Mouse (Mus musculus): ENCODE results near the gene Hfe. TPM values are rescaled to one million over a fixed set of nuclear protein-coding genes. Genes with fewer than 3 reads are reported as not detected.

Gene Hfe
- polyA plus RNA-seq (2015; fragmentation: Nextera tagmentation; extraction: Ambion mirVana) = 5.4 and 6.7 TPM in 2 replicates

- Histone ChIP-seq H3K9ac (ENCODE audit: low read depth, low read length) (peak within 1 kb of the TSS; percentile 61), H3K9me3 (ENCODE audit: control insufficient read depth, low read length) (no peaks in the 10 kb centered on the region), H3K27me3 (replicated peaks; ENCODE audit: control insufficient read depth, insufficient read depth, low read length) (0 out of 2 replicates have a peak, but pooled peaks cover 3% of the 10 kb centered on the region), H3K4me1 (ENCODE audit: control insufficient read depth, insufficient read depth, low read depth, low read length) (peaks cover 6% of the 10 kb centered on the region), H3K36me3 (ENCODE audit: control insufficient read depth, insufficient read depth, low read length) (no peaks in the 10 kb centered on the region), H3K4me3 (ENCODE audit: low read length) (peak within 1 kb of the TSS; percentile 38), H3K4me2 (ENCODE audit: low read length) (peak within 1 kb of the TSS; percentile 76), H3K27ac (ENCODE audit: low read depth, low read length) (peak within 1 kb of the TSS; percentile 34; the same call in 1 of the 2 replicates)
- peak; percentile 75; the same call in 1 of the 2 replicates for ATAC-seq
- WGBS = 2% methylated on average over 17 of the region's 17 CpGs
Observed at GRCm38 (mm10) chr13:23710374-23711089, at the start of gene Hfe. Gene Hfe, minus strand, starts transcription at chr13:23710854.

GRCm38 (mm10) chr13:23759916-23760239 lies 49.2 kb upstream of the Hfe start:
- Histone ChIP-seq H3K36me3 (ENCODE audit: control insufficient read depth, insufficient read depth, low read length) (no peaks in the 10 kb centered on the region), H3K27ac (ENCODE audit: low read depth, low read length) (no peak overlapping the region), H3K4me2 (ENCODE audit: low read length) (peak overlapping the region; percentile 94), H3K27me3 (replicated peaks; ENCODE audit: control insufficient read depth, insufficient read depth, low read length) (no peaks in the 10 kb centered on the region), H3K9me3 (ENCODE audit: control insufficient read depth, low read length) (no peaks in the 10 kb centered on the region), H3K4me1 (ENCODE audit: control insufficient read depth, insufficient read depth, low read depth, low read length) (peaks cover 18% of the 10 kb centered on the region), H3K9ac (ENCODE audit: low read depth, low read length) (no peak overlapping the region), H3K4me3 (ENCODE audit: low read length) (no peak overlapping the region)
- ATAC-seq = no peak
- 69% methylated on average over 1 of the region's 1 CpGs for whole genome bisulfite sequencing

- Histone ChIP-seq H3K27ac (ENCODE audit: low read depth, low read length) (no peak overlapping the region), H3K4me3 (ENCODE audit: low read length) (no peak overlapping the region), H3K4me2 (ENCODE audit: low read length) (no peak overlapping the region), H3K9me3 (ENCODE audit: control insufficient read depth, low read length) (no peaks in the 10 kb centered on the region), H3K36me3 (ENCODE audit: control insufficient read depth, insufficient read depth, low read length) (no peaks in the 10 kb centered on the region), H3K9ac (ENCODE audit: low read depth, low read length) (no peak overlapping the region), H3K27me3 (replicated peaks; ENCODE audit: control insufficient read depth, insufficient read depth, low read length) (no peaks in the 10 kb centered on the region), H3K4me1 (ENCODE audit: control insufficient read depth, insufficient read depth, low read depth, low read length) (peaks cover 15% of the 10 kb centered on the region)
- WGBS = 69% methylated on average over 3 of the region's 3 CpGs
- ATAC-seq = no peak
Observed at GRCm38 (mm10) chr13:23759251-23759771, 48.7 kb upstream of the Hfe start.

- no peak overlapping the region for H3K9ac ChIP-seq (ENCODE audit: low read depth, low read length)
- H3K9me3 ChIP-seq (ENCODE audit: control insufficient read depth, low read length) = no peaks in the 10 kb centered on the region
- no peaks in the 10 kb centered on the region for H3K36me3 ChIP-seq (ENCODE audit: control insufficient read depth, insufficient read depth, low read length)
- H3K4me2 ChIP-seq (ENCODE audit: low read length) = no peak overlapping the region
- no peak for ATAC-seq
- WGBS = 48% methylated on average over 3 of the region's 3 CpGs
- no peak overlapping the region for H3K27ac ChIP-seq (ENCODE audit: low read depth, low read length)
- H3K4me1 ChIP-seq (ENCODE audit: control insufficient read depth, insufficient read depth, low read depth, low read length) = peaks cover 11% of the 10 kb centered on the region
- H3K4me3 ChIP-seq (ENCODE audit: low read length) = no peak overlapping the region
- no peaks in the 10 kb centered on the region for H3K27me3 ChIP-seq (replicated peaks; ENCODE audit: control insufficient read depth, insufficient read depth, low read length)
Observed at GRCm38 (mm10) chr13:23757921-23758320, 47.3 kb upstream of the Hfe start.

- peak overlapping the region; percentile 4 for H3K9ac ChIP-seq (ENCODE audit: low read depth, low read length)
- H3K4me1 ChIP-seq (ENCODE audit: control insufficient read depth, insufficient read depth, low read depth, low read length) = peaks cover 11% of the 10 kb centered on the region
- no peaks in the 10 kb centered on the region for H3K27me3 ChIP-seq (replicated peaks; ENCODE audit: control insufficient read depth, insufficient read depth, low read length)
- 2% methylated on average over 10 of the region's 23 CpGs for WGBS
- no peak; the same call in 1 of the 2 replicates for ATAC-seq
- H3K36me3 ChIP-seq (ENCODE audit: control insufficient read depth, insufficient read depth, low read length) = no peaks in the 10 kb centered on the region
- H3K27ac ChIP-seq (ENCODE audit: low read depth, low read length) = peak overlapping the region; percentile 80
- peak overlapping the region; percentile 42 for H3K4me3 ChIP-seq (ENCODE audit: low read length)
- H3K4me2 ChIP-seq (ENCODE audit: low read length) = peak overlapping the region; percentile 50
- H3K9me3 ChIP-seq (ENCODE audit: control insufficient read depth, low read length) = no peaks in the 10 kb centered on the region
Observed at GRCm38 (mm10) chr13:23757211-23757773, 46.6 kb upstream of the Hfe start.

- H3K27me3 ChIP-seq (replicated peaks; ENCODE audit: control insufficient read depth, insufficient read depth, low read length) = no peaks in the 10 kb centered on the region
- peak; percentile 83 for ATAC-seq
- H3K4me1 ChIP-seq (ENCODE audit: control insufficient read depth, insufficient read depth, low read depth, low read length) = peaks cover 11% of the 10 kb centered on the region
- peak within 1 kb of the TSS; percentile 4 for H3K9ac ChIP-seq (ENCODE audit: low read depth, low read length)
- H3K27ac ChIP-seq (ENCODE audit: low read depth, low read length) = peak within 1 kb of the TSS; percentile 80
- H3K9me3 ChIP-seq (ENCODE audit: control insufficient read depth, low read length) = no peaks in the 10 kb centered on the region
- H3K4me2 ChIP-seq (ENCODE audit: low read length) = peak within 1 kb of the TSS; percentile 50
- WGBS = 0% methylated on average over 12 of the region's 22 CpGs
- H3K4me3 ChIP-seq (ENCODE audit: low read length) = peak within 1 kb of the TSS; percentile 42
- H3K36me3 ChIP-seq (ENCODE audit: control insufficient read depth, insufficient read depth, low read length) = no peaks in the 10 kb centered on the region
Observed at GRCm38 (mm10) chr13:23756790-23757189, 46.1 kb upstream of the Hfe start, which contains the start of gene Hist1h4b. Gene Hist1h4b, plus strand, starts transcription at chr13:23757013.

GRCm38 (mm10) chr13:23755000-23755399 lies 44.3 kb upstream of the Hfe start:
- Histone ChIP-seq H3K9me3 (ENCODE audit: control insufficient read depth, low read length) (no peaks in the 10 kb centered on the region), H3K27me3 (replicated peaks; ENCODE audit: control insufficient read depth, insufficient read depth, low read length) (no peaks in the 10 kb centered on the region), H3K27ac (ENCODE audit: low read depth, low read length) (no peak overlapping the region), H3K4me2 (ENCODE audit: low read length) (no peak overlapping the region), H3K9ac (ENCODE audit: low read depth, low read length) (no peak overlapping the region), H3K4me3 (ENCODE audit: low read length) (no peak overlapping the region), H3K4me1 (ENCODE audit: control insufficient read depth, insufficient read depth, low read depth, low read length) (peaks cover 7% of the 10 kb centered on the region), H3K36me3 (ENCODE audit: control insufficient read depth, insufficient read depth, low read length) (no peaks in the 10 kb centered on the region)
- no peak for ATAC-seq

- peaks cover 6% of the 10 kb centered on the region for H3K4me1 ChIP-seq (ENCODE audit: control insufficient read depth, insufficient read depth, low read depth, low read length)
- H3K9me3 ChIP-seq (ENCODE audit: control insufficient read depth, low read length) = no peaks in the 10 kb centered on the region
- H3K4me3 ChIP-seq (ENCODE audit: low read length) = no peak overlapping the region
- H3K27ac ChIP-seq (ENCODE audit: low read depth, low read length) = no peak overlapping the region
- no peaks in the 10 kb centered on the region for H3K27me3 ChIP-seq (replicated peaks; ENCODE audit: control insufficient read depth, insufficient read depth, low read length)
- H3K9ac ChIP-seq (ENCODE audit: low read depth, low read length) = no peak overlapping the region
- ATAC-seq = no peak
- H3K4me2 ChIP-seq (ENCODE audit: low read length) = no peak overlapping the region; the same call in 1 of the 2 replicates
- WGBS = 56% methylated on average over 4 of the region's 4 CpGs
- H3K36me3 ChIP-seq (ENCODE audit: control insufficient read depth, insufficient read depth, low read length) = no peaks in the 10 kb centered on the region
Observed at GRCm38 (mm10) chr13:23753314-23754078, 42.8 kb upstream of the Hfe start.

GRCm38 (mm10) chr13:23752742-23753172 lies 42.1 kb upstream of the Hfe start:
- no peak for ATAC-seq
- H3K4me2 ChIP-seq (ENCODE audit: low read length) = peak overlapping the region; percentile 48
- H3K4me1 ChIP-seq (ENCODE audit: control insufficient read depth, insufficient read depth, low read depth, low read length) = peaks cover 6% of the 10 kb centered on the region
- no peaks in the 10 kb centered on the region for H3K27me3 ChIP-seq (replicated peaks; ENCODE audit: control insufficient read depth, insufficient read depth, low read length)
- H3K36me3 ChIP-seq (ENCODE audit: control insufficient read depth, insufficient read depth, low read length) = no peaks in the 10 kb centered on the region
- WGBS = 3% methylated on average over 6 of the region's 6 CpGs
- H3K9me3 ChIP-seq (ENCODE audit: control insufficient read depth, low read length) = no peaks in the 10 kb centered on the region
- H3K27ac ChIP-seq (ENCODE audit: low read depth, low read length) = no peak overlapping the region
- peak overlapping the region; percentile 23; the same call in 1 of the 2 replicates for H3K4me3 ChIP-seq (ENCODE audit: low read length)
- H3K9ac ChIP-seq (ENCODE audit: low read depth, low read length) = peak overlapping the region; percentile 38

Data from hindbrain, embryonic 16.5 days (tissue).